In the genomic region with DNA sequence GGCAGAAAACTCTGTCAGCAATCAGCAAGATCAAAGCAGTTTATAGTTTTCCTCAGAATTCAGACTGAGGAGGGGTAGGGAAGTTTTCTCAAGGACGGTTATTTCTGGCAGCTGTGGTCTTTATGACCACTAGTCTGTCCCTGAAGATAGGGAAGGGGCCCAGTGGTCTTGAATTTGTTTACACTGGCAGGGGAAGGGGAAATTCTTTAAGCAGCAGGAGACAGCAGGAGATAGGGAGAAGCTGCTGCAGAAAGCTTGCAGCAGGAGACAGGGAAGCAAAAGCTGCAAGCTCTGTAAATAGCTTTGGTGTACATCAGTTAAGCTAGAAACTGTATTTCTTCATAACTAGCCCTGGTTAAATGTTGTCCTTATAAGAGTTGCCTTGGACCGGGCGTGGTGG, we compare ENCODE assay signal across 10 mouse cellular contexts. TPM values are rescaled to one million over a fixed set of nuclear protein-coding genes. Genes with fewer than 3 reads are reported as not detected.
A peak's percentile ranks its signal among the peaks of the same experiment; 100 is the strongest.
DNase-seq lines count a peak whose midpoint lies in the region; ATAC-seq and TF ChIP-seq lines count a peak whose summit lies in the region.
"Had no signal": no experiment of that assay in that cellular context is flagged by ENCODE, and none has a peak within 500 bp of the region (broad histone marks: within the 10 kb centered on the region; RNA-seq: fewer than 3 reads in every experiment).

No protein-coding gene starts in this region.

- peak overlapping the region; percentile 55 for H3K4me2 ChIP-seq in heart, embryonic 12.5 days
- peak overlapping the region; percentile 23; the same call in 1 of the 2 replicates for H3K4me2 ChIP-seq in heart, embryonic 16.5 days (ENCODE audit: low read depth, low read length)
- H3K4me2 ChIP-seq in myocyte (ENCODE audit: low read depth), result peak overlapping the region; percentile 29
- no peak overlapping the region for H3K4me2 ChIP-seq in forebrain, embryonic 11.5 days (ENCODE audit: low read depth, low read length, severe bottlenecking)
- H3K4me2 ChIP-seq: limb, embryonic 15.5 days had no signal

- no peak for DNase-seq in heart, postnatal 4 days
- no peak for DNase-seq in spleen, postnatal 4 days (ENCODE audit: low spot score in 2 of 2)
- no peak for DNase-seq in forebrain, embryonic 11.5 days (ENCODE audit: low spot score)
- DNase-seq: cerebellum, adult 11-12 months had no signal

- ATAC-seq in heart, embryonic 12.5 days (ENCODE audit: insufficient number of reproducible peaks, low FRiP score), result no peak
- no peak for ATAC-seq in megakaryocyte, adult 5-6 weeks (ENCODE audit: poor library complexity, severe bottlenecking)
- ATAC-seq in heart, embryonic 16.5 days (replicated peaks; ENCODE audit: extremely low read depth, insufficient read depth, low FRiP score), result no peak
- ATAC-seq in forebrain, embryonic 11.5 days (replicated peaks; ENCODE audit: low FRiP score), result no peak

- H3K79me2 ChIP-seq in myocyte (ENCODE audit: control insufficient read depth, insufficient read depth), result peaks cover 78% of the 10 kb centered on the region

- H3K27me3 ChIP-seq in heart, embryonic 12.5 days (replicated peaks), result no peaks in the 10 kb centered on the region
- no peaks in the 10 kb centered on the region for H3K27me3 ChIP-seq in megakaryocyte, embryonic 14.5 days (replicated peaks)
- H3K27me3 ChIP-seq in heart, embryonic 16.5 days (ENCODE audit: control insufficient read depth, insufficient read depth, low read length), result no peaks in the 10 kb centered on the region
- no peaks in the 10 kb centered on the region for H3K27me3 ChIP-seq in myocyte (ENCODE audit: control insufficient read depth, insufficient read depth, insufficient read length)
- H3K27me3 ChIP-seq in forebrain, embryonic 11.5 days (ENCODE audit: control insufficient read depth, insufficient read depth, low read length), result no peaks in the 10 kb centered on the region
- H3K27me3 ChIP-seq: limb, embryonic 15.5 days had no signal

- no peak overlapping the region for H3ac ChIP-seq in myocyte (ENCODE audit: control insufficient read depth, insufficient read length)

- H3K4me3 ChIP-seq in heart, embryonic 12.5 days, result peak overlapping the region; percentile 13
- peak overlapping the region; percentile 85 for H3K4me3 ChIP-seq in megakaryocyte, embryonic 14.5 days (replicated peaks)
- H3K4me3 ChIP-seq in heart, embryonic 16.5 days (ENCODE audit: low read length), result no peak overlapping the region
- no peak overlapping the region for H3K4me3 ChIP-seq in myocyte
- H3K4me3 ChIP-seq in forebrain, embryonic 11.5 days (ENCODE audit: low read depth, low read length), result no peak overlapping the region
- H3K4me3 ChIP-seq: limb, embryonic 15.5 days had no signal

- 46% methylated on average over 3 of the region's 3 CpGs for WGBS in heart, embryonic 12.5 days
- 37% methylated on average over 3 of the region's 3 CpGs for WGBS in heart, embryonic 16.5 days
- WGBS in forebrain, embryonic 11.5 days, result 94% methylated on average over 3 of the region's 3 CpGs

- H3K9me3 ChIP-seq in heart, embryonic 12.5 days (replicated peaks), result no peaks in the 10 kb centered on the region
- H3K9me3 ChIP-seq in megakaryocyte, embryonic 14.5 days, result no peaks in the 10 kb centered on the region
- no peaks in the 10 kb centered on the region for H3K9me3 ChIP-seq in heart, embryonic 16.5 days (replicated peaks; ENCODE audit: control insufficient read depth, low read length)
- no peaks in the 10 kb centered on the region for H3K9me3 ChIP-seq in forebrain, embryonic 11.5 days (ENCODE audit: control insufficient read depth, low read length)
- H3K9me3 ChIP-seq: limb, embryonic 15.5 days had no signal

- H3K4me1 ChIP-seq in heart, embryonic 12.5 days (replicated peaks), result peaks cover 69% of the 10 kb centered on the region
- H3K4me1 ChIP-seq in megakaryocyte, embryonic 14.5 days, result peaks cover 77% of the 10 kb centered on the region
- H3K4me1 ChIP-seq in heart, embryonic 16.5 days (ENCODE audit: control insufficient read depth, insufficient read depth, low read length), result peaks cover 68% of the 10 kb centered on the region
- H3K4me1 ChIP-seq in forebrain, embryonic 11.5 days (replicated peaks; ENCODE audit: control insufficient read depth, insufficient read depth, low read length), result peaks cover 5% of the 10 kb centered on the region

- peak overlapping the region; percentile 78 for H3K27ac ChIP-seq in heart, embryonic 12.5 days (ENCODE audit: poor library complexity, severe bottlenecking)
- peak overlapping the region; percentile 8; the same call in 1 of the 2 replicates for H3K27ac ChIP-seq in heart, embryonic 16.5 days (ENCODE audit: low read length)
- H3K27ac ChIP-seq in forebrain, embryonic 11.5 days (ENCODE audit: low read depth, low read length), result no peak overlapping the region
- H3K27ac ChIP-seq: limb, embryonic 15.5 days had no signal

- H3K36me3 ChIP-seq in heart, embryonic 12.5 days, result peaks cover 8% of the 10 kb centered on the region; the same call in 1 of the 2 replicates
- H3K36me3 ChIP-seq in megakaryocyte, embryonic 14.5 days (replicated peaks; ENCODE audit: low read length), result peaks cover 47% of the 10 kb centered on the region
- peaks cover 6% of the 10 kb centered on the region; the same call in 1 of the 2 replicates for H3K36me3 ChIP-seq in heart, embryonic 16.5 days (ENCODE audit: control insufficient read depth, insufficient read depth)
- peaks cover 2% of the 10 kb centered on the region for H3K36me3 ChIP-seq in myocyte (ENCODE audit: control insufficient read depth, insufficient read depth)
- no peaks in the 10 kb centered on the region for H3K36me3 ChIP-seq in forebrain, embryonic 11.5 days (ENCODE audit: control insufficient read depth, insufficient read depth, low read length)

- TF ChIP-seq POLR2A in myocyte (IDR thresholded peaks at IDR 0.05; ENCODE audit: insufficient read length, low read depth), result no peak

- H3K9ac ChIP-seq in heart, embryonic 12.5 days, result no peak overlapping the region
- H3K9ac ChIP-seq in heart, embryonic 16.5 days (ENCODE audit: low read length), result no peak overlapping the region
- H3K9ac ChIP-seq in forebrain, embryonic 11.5 days (ENCODE audit: low read length), result no peak overlapping the region
- H3K9ac ChIP-seq: limb, embryonic 15.5 days had no signal

TF ChIP-seq in myocyte, 11 proteins besides CTCF, POLR2A, EP300 and RAD21:
- TF ChIP-seq TCF3 (IDR thresholded peaks at IDR 0.05; ENCODE audit: insufficient read length, low read depth) (no peak), POLR2AphosphoS2 (IDR thresholded peaks at IDR 0.05; ENCODE audit: insufficient read length, low read depth) (no peak), USF1 (IDR thresholded peaks at IDR 0.05; ENCODE audit: low read depth) (no peak), TCF12 (IDR thresholded peaks at IDR 0.05; ENCODE audit: insufficient read depth, poor library complexity, severe bottlenecking) (no peak), SRF (IDR thresholded peaks at IDR 0.05; ENCODE audit: control insufficient read depth, insufficient read length, low read depth) (no peak), MAX (IDR thresholded peaks at IDR 0.05; ENCODE audit: low read depth) (no peak), MYOG (IDR thresholded peaks at IDR 0.05; ENCODE audit: control insufficient read depth in 1 of 3, insufficient read depth in 1 of 3, insufficient read length in 2 of 3, low read depth in 2 of 3) (no peak), E2F4 (IDR thresholded peaks at IDR 0.05; ENCODE audit: insufficient read depth) (no peak), CEBPB (IDR thresholded peaks at IDR 0.05; ENCODE audit: insufficient read depth, poor library complexity, severe bottlenecking) (no peak), MYOD1 (IDR thresholded peaks at IDR 0.05; ENCODE audit: control insufficient read depth in 1 of 3, insufficient read length in 2 of 3, low read depth in 2 of 3) (no peak), REST (IDR thresholded peaks at IDR 0.05; ENCODE audit: insufficient read depth, insufficient read length) (no peak)

RNA-seq across cellular contexts. Expression of gene Serinc3, which starts 3.2 kb away (rescaled TPM):
- polyA plus RNA-seq in heart, embryonic 12.5 days (2016; fragmentation: Nextera tagmentation; extraction: Ambion mirVana), result 67.7 and 76.7 TPM in 2 replicates
- total RNA-seq in heart, postnatal 4 days (2021), result 100 to 1,000 TPM; 239 to 253 TPM
- polyA plus RNA-seq in megakaryocyte, embryonic 14.5 days (2012; ENCODE audit: insufficient read depth, low replicate concordance), result 8.6 and 31.2 TPM in 2 replicates
- 797 and 809 TPM in 2 replicates for total RNA-seq in megakaryocyte, adult 5-6 weeks (2015)
- total RNA-seq in megakaryocyte, adult 5-6 weeks (2017), result 623 and 641 TPM in 2 replicates
- polyA plus RNA-seq in heart, embryonic 16.5 days (2015; fragmentation: Nextera tagmentation; extraction: Ambion mirVana), result 56.1 and 71.3 TPM in 2 replicates
- 88.9 TPM for polyA plus RNA-seq in myocyte (2012; fragmentation: generic; extraction: Trizol)
- polyA plus RNA-seq in forebrain, embryonic 11.5 days (2014; fragmentation: Nextera tagmentation; extraction: Ambion mirVana), result 28.9 and 30.7 TPM in 2 replicates

RNA-seq across cellular contexts. Expression of gene Pkig, which starts 16.5 kb away (rescaled TPM):
- 233 and 241 TPM in 2 replicates for polyA plus RNA-seq in heart, embryonic 12.5 days (2016; fragmentation: Nextera tagmentation; extraction: Ambion mirVana)
- total RNA-seq in heart, postnatal 4 days (2021), result 100 to 1,000 TPM; 204 to 207 TPM
- polyA plus RNA-seq in megakaryocyte, embryonic 14.5 days (2012; ENCODE audit: insufficient read depth, low replicate concordance), result 348 and 581 TPM in 2 replicates
- total RNA-seq in megakaryocyte, adult 5-6 weeks (2015), result 47.7 and 50.9 TPM in 2 replicates
- total RNA-seq in megakaryocyte, adult 5-6 weeks (2017), result 36.8 and 55.2 TPM in 2 replicates
- polyA plus RNA-seq in heart, embryonic 16.5 days (2015; fragmentation: Nextera tagmentation; extraction: Ambion mirVana), result 374 and 420 TPM in 2 replicates
- polyA plus RNA-seq in myocyte (2012; fragmentation: generic; extraction: Trizol), result 799 TPM
- polyA plus RNA-seq in forebrain, embryonic 11.5 days (2014; fragmentation: Nextera tagmentation; extraction: Ambion mirVana), result 189 and 193 TPM in 2 replicates

RNA-seq across cellular contexts. Expression of gene Ttpal, which starts 39.6 kb away (rescaled TPM):
- polyA plus RNA-seq in heart, embryonic 12.5 days (2016; fragmentation: Nextera tagmentation; extraction: Ambion mirVana), result 26.9 and 27.8 TPM in 2 replicates
- total RNA-seq in heart, postnatal 4 days (2021), result 10 to 100 TPM; 13.1 to 14.0 TPM
- polyA plus RNA-seq in megakaryocyte, embryonic 14.5 days (2012; ENCODE audit: insufficient read depth, low replicate concordance), result 5.6 and 12.6 TPM in 2 replicates
- 12.6 and 16.6 TPM in 2 replicates for total RNA-seq in megakaryocyte, adult 5-6 weeks (2015)
- 8.8 and 14.4 TPM in 2 replicates for total RNA-seq in megakaryocyte, adult 5-6 weeks (2017)
- polyA plus RNA-seq in heart, embryonic 16.5 days (2015; fragmentation: Nextera tagmentation; extraction: Ambion mirVana), result 18.6 and 19.0 TPM in 2 replicates
- 20.2 TPM for polyA plus RNA-seq in myocyte (2012; fragmentation: generic; extraction: Trizol)
- polyA plus RNA-seq in forebrain, embryonic 11.5 days (2014; fragmentation: Nextera tagmentation; extraction: Ambion mirVana), result 43.5 and 45.4 TPM in 2 replicates

Comparison
In these comparisons a context has a peak if more than half of its experiments do, and no peak if none do; other contexts are left out.
1. H3K4me3 ChIP-seq: peak in heart, embryonic 12.5 days (single experiment) and megakaryocyte, embryonic 14.5 days (single experiment); none in heart, embryonic 16.5 days (single experiment), myocyte (single experiment) and forebrain, embryonic 11.5 days (single experiment).